Mouse (Mus musculus) lung, postnatal 0 days (tissue): ENCODE data around the gene Hpn. TPM values are rescaled to one million over a fixed set of nuclear protein-coding genes. Genes with fewer than 3 reads are reported as not detected.
A peak's percentile ranks its signal among the peaks of the same experiment; 100 is the strongest.

Experiments used
- ATAC-seq: fragments of 200-750 bp; cut with Nextera tagmentation; 2 replicates; pipeline ENCODE4 v1.8.0; 2017; ENCODE audit warnings: moderate library complexity
- DNase-seq: peaks from one replicate; pipeline ENCODE4 v3.0.0-alpha.2; 2016; ENCODE audit warnings: low spot score
- H3K27ac ChIP-seq: fragments of 300-500 bp; sonication (generic); 2 replicates; pipeline ENCODE4 v1.5.1; 2014; ENCODE audit warnings: antibody characterized with exemption, mild to moderate bottlenecking, low read length, mixed read lengths
- H3K27me3 ChIP-seq: fragments of 300-500 bp; sonication (generic); replicated peaks from 2 replicates; pipeline ENCODE4 v1.6.1; 2014; ENCODE audit warnings: low read length, mixed read lengths; ENCODE audit not compliant: insufficient read depth
- H3K36me3 ChIP-seq: fragments of 300-500 bp; sonication (generic); 2 replicates; pipeline ENCODE4 v1.6.1; 2014; ENCODE audit warnings: low read length, mixed read lengths; ENCODE audit not compliant: insufficient read depth
- H3K4me1 ChIP-seq: fragments of 300-500 bp; sonication (generic); 2 replicates; pipeline ENCODE4 v1.6.1; 2014; ENCODE audit warnings: antibody characterized with exemption, low read depth, low read length, mixed read lengths; ENCODE audit not compliant: insufficient read depth
- H3K4me2 ChIP-seq: fragments of 300-500 bp; sonication (generic); replicated peaks from 2 replicates; pipeline ENCODE4 v1.6.1; 2014; ENCODE audit warnings: low read depth, mild to moderate bottlenecking, low read length, moderate library complexity, mixed read lengths
- H3K4me3 ChIP-seq: fragments of 300-500 bp; sonication (generic); 2 replicates; pipeline ENCODE4 v1.5.1; 2014; ENCODE audit warnings: low read depth, low read length
- H3K9ac ChIP-seq: fragments of 300-500 bp; sonication (generic); replicated peaks from 2 replicates; pipeline ENCODE4 v1.6.1; 2014; ENCODE audit warnings: low read depth, mild to moderate bottlenecking
- H3K9me3 ChIP-seq: fragments of 300-500 bp; sonication (generic); 2 replicates; pipeline ENCODE4 v1.6.1; 2016; ENCODE audit warnings: low read length, mixed read lengths
- CTCF ChIP-seq: IDR thresholded peaks from 2 replicates; pipeline ENCODE4 v1.5.1; 2016; ENCODE audit warnings: antibody characterized with exemption, mild to moderate bottlenecking
- EP300 ChIP-seq: IDR thresholded peaks from 2 replicates; pipeline ENCODE4 v1.6.1; 2016; ENCODE audit warnings: antibody characterized with exemption, mild to moderate bottlenecking, control low read depth
- WGBS: fragments of 180-500 bp; shearing (Covaris S2); extraction: QIAGEN DNeasy Blood & Tissue Kit; methylation state at CpG from one replicate; pipeline ENCODE4 v1.1.7; 2014; 5-methylcytosine and 5-hydroxymethylcytosine counted together
- polyA plus RNA-seq: library from polyadenylated mRNA; unstranded; fragments of >200 nt; fragmentation: Nextera tagmentation; extraction: Ambion mirVana; gene quantifications from 2 replicates; pipeline ENCODE4 v1.2.1, GENCODE M21; 2015

The Hpn gene
- polyA plus RNA-seq, 1 experiment from 2014 or later = 20.5 TPM

DNA sequence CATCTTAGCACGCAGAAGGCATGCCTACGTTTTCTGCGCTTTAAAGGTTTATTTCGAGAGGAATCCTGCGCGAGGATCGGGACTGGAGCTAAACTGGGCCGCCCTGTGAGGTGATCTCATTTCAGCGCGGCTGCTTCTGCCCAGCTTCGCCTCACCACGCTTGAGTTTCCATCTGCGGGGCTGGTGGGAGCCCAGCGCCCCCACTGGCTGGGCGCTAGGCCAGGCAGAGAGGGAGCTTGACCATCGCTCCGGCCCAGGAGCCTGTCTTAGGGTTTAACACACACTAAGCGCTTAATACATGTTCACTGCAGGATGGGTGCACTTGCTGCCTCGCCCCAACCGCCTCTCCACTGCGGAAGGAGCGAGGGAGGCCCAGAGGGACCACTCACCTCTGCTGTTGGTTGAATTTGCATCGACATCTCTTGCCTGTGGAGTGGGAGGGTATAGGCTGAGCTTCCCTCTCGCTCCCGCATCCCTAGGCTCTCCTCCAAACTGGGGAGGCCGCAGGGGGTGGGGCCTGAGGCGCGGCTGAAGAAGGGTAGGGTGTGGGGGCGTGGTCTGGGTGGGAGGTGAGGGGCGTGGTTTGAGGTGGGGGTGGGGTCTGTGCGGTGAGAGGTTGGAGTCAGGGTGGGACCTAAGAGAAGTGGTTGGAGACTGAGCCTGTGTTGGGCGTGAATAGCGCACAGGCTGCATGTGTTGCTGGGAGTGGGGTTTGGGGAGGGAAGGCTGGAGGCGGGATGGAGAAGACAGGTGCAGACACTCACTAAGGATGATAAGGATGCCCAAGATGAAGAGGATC, 62.3 kb downstream of the Hpn start:
- Histone ChIP-seq H3K4me3 (0 out of 2 replicates have a peak overlapping the region, but pooled peaks have one; percentile 3), H3K27ac (no peak overlapping the region), H3K4me2 (no peak overlapping the region), H3K4me1 (0 out of 2 replicates have a peak, but pooled peaks cover 7% of the 10 kb centered on the region), H3K9ac (no peak overlapping the region), H3K36me3 (no peaks in the 10 kb centered on the region), H3K27me3 (peaks cover 32% of the 10 kb centered on the region), H3K9me3 (no peaks in the 10 kb centered on the region)
- no peak for ATAC-seq
- WGBS = 7% methylated on average over 33 of the region's 34 CpGs
- DNase-seq = peak; percentile 34
- TF ChIP-seq EP300 (no peak), CTCF (peak; percentile 46)

DNA sequence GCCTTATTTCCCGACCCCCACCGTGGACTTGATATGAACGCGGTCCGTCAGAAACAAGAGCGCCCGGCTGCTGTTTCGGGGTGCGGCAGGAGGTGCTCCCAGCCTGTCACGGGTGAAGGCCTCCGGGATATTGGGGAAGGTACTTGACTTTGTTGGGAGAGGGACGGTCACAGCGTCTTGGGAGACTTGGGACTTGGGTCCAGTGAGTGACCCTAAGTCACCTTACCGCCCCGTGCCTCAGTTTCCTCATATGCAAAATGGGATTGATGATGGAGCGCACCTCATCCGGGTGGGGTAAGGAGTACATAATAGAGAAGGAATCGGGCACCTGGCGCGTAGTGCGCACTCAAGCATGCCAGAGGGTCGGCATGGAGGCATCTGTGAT, 62.8 kb downstream of the Hpn start:
- H3K9me3 ChIP-seq = no peaks in the 10 kb centered on the region
- no peak overlapping the region for H3K4me3 ChIP-seq
- H3K27me3 ChIP-seq = peaks cover 32% of the 10 kb centered on the region
- H3K27ac ChIP-seq = no peak overlapping the region
- no peak overlapping the region for H3K9ac ChIP-seq
- no peaks in the 10 kb centered on the region for H3K36me3 ChIP-seq
- H3K4me2 ChIP-seq = no peak overlapping the region
- 10% methylated on average over 22 of the region's 22 CpGs for WGBS
- ATAC-seq = no peak
- no peak for DNase-seq
- no peak for TF ChIP-seq CTCF
- 0 out of 2 replicates have a peak, but pooled peaks cover 7% of the 10 kb centered on the region for H3K4me1 ChIP-seq

DNA sequence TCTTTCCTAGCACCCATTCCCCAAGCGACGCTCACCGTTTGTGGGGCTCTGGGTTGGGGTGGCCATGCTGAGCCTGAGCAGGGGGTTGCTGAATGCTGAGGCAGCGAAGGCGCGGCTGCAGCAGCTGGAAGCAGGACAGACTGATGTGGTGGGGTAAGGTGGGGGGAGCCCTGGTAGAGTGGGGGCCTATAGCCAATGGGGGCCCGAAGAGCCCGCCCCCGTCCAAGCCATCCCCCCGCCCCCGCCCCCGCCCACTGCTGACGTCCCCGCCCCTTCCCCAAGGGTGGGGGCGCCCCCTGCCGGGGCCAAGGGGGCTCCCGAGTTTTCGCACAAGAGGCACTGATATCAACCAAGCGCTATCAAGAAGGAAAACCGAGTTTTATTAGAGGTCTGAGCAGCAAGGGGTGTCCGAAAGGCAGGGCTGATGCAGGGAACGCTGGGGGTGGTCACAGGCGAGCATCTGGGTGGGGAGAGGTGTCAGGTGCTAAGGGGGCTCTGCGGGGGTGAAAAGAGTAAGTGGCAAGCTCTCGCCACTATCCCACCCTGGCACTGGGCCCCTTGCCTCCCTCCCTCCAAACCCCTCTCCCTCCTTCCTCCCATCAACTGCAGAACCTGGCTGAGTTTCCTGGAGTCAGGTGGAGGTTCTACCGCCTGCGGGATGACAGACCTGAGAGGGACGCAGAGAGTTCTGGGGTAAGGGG, 63.6 kb downstream of the Hpn start, which contains the start of gene Fxyd7:
TSS of gene Fxyd7 (minus strand) at position 147 of the 701 bp plus-strand sequence.
- no peak for ATAC-seq
- Histone ChIP-seq H3K27ac (no peak within 1 kb of the TSS), H3K36me3 (no peaks in the 10 kb centered on the region), H3K4me2 (no peak within 1 kb of the TSS), H3K9ac (no peak within 1 kb of the TSS), H3K4me1 (0 out of 2 replicates have a peak, but pooled peaks cover 7% of the 10 kb centered on the region), H3K27me3 (peaks cover 32% of the 10 kb centered on the region), H3K4me3 (0 out of 2 replicates have a peak within 1 kb of the TSS, but pooled peaks have one; percentile 1), H3K9me3 (no peaks in the 10 kb centered on the region)
- TF ChIP-seq EP300 (no peak), CTCF (peak; percentile 18)
- DNase-seq = no peak
- 6% methylated on average over 18 of the region's 28 CpGs for WGBS

DNA sequence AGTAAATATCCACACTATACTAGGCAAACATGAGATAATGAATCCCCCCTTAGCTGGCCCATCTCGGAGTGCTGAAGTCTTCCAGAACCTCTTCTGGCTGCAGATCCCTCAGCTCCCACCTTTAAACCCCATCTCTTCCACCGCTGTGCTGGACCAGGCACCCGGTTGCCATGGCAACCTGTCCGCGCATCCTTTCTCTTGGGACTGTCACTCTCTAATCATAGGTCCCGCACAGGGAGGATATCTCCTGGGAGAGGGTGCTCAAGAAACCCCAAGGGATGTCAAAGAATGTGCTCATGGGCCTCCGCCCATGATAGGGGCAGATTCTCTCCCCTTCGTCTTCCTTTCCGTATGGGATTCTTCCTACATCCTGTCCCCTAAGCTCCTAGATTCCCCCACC, 64.2 kb downstream of the Hpn start:
- TF ChIP-seq CTCF (no peak), EP300 (no peak)
- Histone ChIP-seq H3K27me3 (peaks cover 32% of the 10 kb centered on the region), H3K4me3 (no peak overlapping the region), H3K9ac (no peak overlapping the region), H3K36me3 (no peaks in the 10 kb centered on the region), H3K4me2 (no peak overlapping the region), H3K4me1 (0 out of 2 replicates have a peak, but pooled peaks cover 7% of the 10 kb centered on the region), H3K27ac (no peak overlapping the region), H3K9me3 (no peaks in the 10 kb centered on the region)
- WGBS = 4% methylated on average over 9 of the region's 9 CpGs
- DNase-seq = no peak
- no peak for ATAC-seq

DNA sequence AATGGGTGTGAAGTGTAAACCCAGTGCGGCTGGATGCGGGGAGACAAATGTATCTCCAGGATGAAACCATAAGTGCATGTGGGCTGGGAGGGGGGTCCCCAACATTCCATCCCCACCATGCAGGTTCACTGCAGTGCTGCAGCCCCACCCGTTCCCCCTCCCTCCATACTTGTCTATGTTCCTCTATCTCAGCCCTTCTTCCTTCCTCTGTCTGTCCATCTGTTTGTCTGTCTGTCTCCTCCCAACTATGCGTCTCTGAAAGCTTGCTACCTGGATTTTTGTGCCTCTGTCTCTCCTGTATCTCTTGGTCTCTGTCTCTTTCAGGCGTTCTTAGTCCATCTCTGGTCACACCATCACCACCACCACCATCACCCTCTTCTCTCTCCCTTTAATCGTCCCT, 64.6 kb downstream of the Hpn start:
- Histone ChIP-seq H3K27ac (no peak overlapping the region), H3K27me3 (peaks cover 32% of the 10 kb centered on the region), H3K9me3 (no peaks in the 10 kb centered on the region), H3K9ac (no peak overlapping the region), H3K4me3 (no peak overlapping the region), H3K4me1 (0 out of 2 replicates have a peak, but pooled peaks cover 7% of the 10 kb centered on the region), H3K4me2 (no peak overlapping the region), H3K36me3 (no peaks in the 10 kb centered on the region)
- TF ChIP-seq EP300 = no peak
- TF ChIP-seq CTCF = no peak
- no peak for DNase-seq
- ATAC-seq = no peak
- WGBS = 4% methylated on average over 6 of the region's 6 CpGs

DNA sequence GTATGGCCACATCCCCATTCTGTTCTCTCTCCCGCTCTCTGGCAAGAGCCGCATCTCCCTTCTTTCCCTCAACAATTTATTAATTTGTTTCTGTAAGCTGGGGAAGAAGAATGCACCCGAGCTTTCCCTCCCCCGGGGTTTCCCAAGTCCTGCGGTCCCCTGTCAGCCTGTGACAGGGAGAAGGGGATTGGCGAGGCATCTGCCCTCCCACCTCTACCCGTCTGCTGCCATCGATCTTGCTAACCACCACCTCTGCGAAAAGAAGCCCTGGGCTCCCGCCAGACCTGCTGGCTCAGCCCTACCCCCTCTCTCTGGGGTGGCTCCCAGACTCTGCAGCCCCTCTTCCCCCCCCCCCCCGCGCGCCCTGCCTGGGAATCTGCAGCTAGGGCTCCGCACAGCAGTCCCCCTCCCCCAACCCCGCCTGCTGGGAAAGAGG, 65.2 kb downstream of the Hpn start:
- H3K4me1 ChIP-seq = 0 out of 2 replicates have a peak, but pooled peaks cover 7% of the 10 kb centered on the region
- H3K4me2 ChIP-seq = no peak overlapping the region
- ATAC-seq (no peak), DNase-seq (no peak)
- H3K27me3 ChIP-seq = peaks cover 32% of the 10 kb centered on the region
- H3K27ac ChIP-seq = no peak overlapping the region
- 3% methylated on average over 10 of the region's 15 CpGs for WGBS
- no peaks in the 10 kb centered on the region for H3K36me3 ChIP-seq
- no peak overlapping the region for H3K4me3 ChIP-seq
- H3K9me3 ChIP-seq = no peaks in the 10 kb centered on the region
- H3K9ac ChIP-seq = no peak overlapping the region
- no peak for TF ChIP-seq EP300
- no peak for TF ChIP-seq CTCF
